Mouse (Mus musculus) lung, postnatal 0 days (tissue): ENCODE results near the gene Phlda1.

Source experiments
- CTCF ChIP-seq: IDR thresholded peaks from 2 replicates; pipeline ENCODE4 v1.5.1; 2016; ENCODE audit warnings: antibody characterized with exemption, mild to moderate bottlenecking
- EP300 ChIP-seq: IDR thresholded peaks from 2 replicates; pipeline ENCODE4 v1.6.1; 2016; ENCODE audit warnings: antibody characterized with exemption, mild to moderate bottlenecking, control low read depth

DNA sequence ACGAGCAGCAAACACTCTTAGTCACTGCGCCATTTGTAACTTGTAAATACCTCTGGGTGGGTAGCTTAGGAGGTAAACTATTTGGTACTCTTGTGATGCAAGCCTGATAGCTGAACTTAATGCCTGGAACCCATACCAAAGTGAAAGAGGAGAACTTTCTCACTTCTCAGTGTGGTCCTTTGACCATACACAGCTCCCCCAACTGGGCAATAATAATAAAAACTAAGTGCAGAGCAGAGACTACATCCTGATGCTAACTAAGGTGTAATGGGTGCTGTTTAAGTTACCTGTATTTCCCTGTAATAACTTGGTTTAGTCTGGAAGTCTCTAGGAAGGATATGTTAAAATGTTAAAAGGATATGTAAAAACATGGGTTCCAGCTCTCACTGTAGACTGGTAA, 17.3 kb upstream of the Phlda1 start:
- TF ChIP-seq EP300: no peak
- TF ChIP-seq CTCF: peak; percentile 50
